Mouse (Mus musculus) T-cell, adult 2 months (primary cell): ENCODE results near the gene Myh9.

Experiments used
- DNase-seq: peaks from one replicate; pipeline ENCODE4 v3.0.0; 2022; ENCODE audit warnings: low spot score

The Myh9 gene

GRCm38 (mm10) chr15:77828242-77828641 is 13.7 kb downstream of the Myh9 start:
- DNase-seq = no peak

DNA sequence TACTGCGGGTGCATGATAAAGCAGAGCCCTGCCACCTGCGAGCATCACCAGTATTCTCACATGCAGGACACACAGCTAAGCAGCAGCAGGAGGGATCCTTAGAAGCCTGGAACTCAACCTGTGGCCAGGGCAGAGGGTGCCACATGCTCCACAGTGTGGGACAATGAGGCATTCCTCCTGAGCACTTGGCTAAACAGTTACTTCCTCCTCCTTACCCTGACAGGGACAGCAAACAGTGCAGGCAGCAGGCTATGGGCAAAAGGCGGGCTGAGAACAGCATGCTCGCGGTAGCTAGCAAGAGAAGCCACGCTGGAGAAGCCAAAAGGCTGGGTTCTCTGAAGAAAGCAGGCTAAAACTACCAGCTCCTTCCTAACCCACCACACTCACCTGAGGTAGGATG is 14.2 kb downstream of the Myh9 start:
- no peak for DNase-seq

DNA sequence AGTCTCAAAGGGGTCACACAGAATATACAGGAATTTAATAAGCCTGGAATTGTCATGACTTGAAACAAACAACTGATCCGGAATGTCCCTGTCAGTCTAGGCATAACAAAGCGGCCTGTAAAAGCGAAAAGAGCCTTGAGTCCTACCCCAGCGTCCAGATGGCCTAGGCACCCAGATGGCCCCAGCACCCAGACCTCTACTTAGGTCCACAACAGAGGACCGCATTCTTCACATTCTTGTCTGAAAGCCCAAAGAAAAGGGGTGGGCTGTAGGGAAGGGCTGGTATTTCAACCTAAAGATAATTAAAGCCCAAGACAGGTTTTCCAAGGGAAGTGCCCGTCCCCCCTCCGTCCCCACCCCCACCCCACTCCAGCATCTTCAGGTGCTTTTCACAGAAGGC is 14.6 kb downstream of the Myh9 start:
- no peak for DNase-seq

GRCm38 (mm10) chr15:77825382-77825781 is 16.6 kb downstream of the Myh9 start:
- no peak for DNase-seq

GRCm38 (mm10) chr15:77824321-77824720 is 17.7 kb downstream of the Myh9 start:
- DNase-seq = no peak

GRCm38 (mm10) chr15:77823634-77824033 is 18.3 kb downstream of the Myh9 start:
- DNase-seq = no peak

- no peak for DNase-seq
These were observed 18.8 kb downstream of the Myh9 start for GRCm38 (mm10) chr15:77823196-77823595.

DNA sequence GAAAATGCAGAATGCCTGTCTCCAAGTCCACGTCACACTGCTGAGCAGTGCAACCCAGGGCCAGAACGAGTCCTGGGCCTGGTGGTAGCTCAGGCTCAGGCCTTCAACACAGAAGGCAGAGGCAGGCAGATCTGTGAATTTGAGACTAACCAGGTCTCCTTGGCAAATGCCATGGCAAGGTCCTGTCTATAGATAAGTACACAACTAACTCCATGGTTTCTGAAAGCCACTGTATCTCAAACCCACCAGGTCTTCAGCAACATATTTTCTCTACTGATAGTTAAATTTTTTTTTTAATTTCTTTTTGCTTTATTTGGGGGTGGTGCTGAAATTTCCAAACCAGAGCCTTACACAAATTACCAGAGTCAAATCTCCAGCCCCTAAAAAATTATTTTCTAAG is 19.3 kb downstream of the Myh9 start:
- no peak for DNase-seq

DNA sequence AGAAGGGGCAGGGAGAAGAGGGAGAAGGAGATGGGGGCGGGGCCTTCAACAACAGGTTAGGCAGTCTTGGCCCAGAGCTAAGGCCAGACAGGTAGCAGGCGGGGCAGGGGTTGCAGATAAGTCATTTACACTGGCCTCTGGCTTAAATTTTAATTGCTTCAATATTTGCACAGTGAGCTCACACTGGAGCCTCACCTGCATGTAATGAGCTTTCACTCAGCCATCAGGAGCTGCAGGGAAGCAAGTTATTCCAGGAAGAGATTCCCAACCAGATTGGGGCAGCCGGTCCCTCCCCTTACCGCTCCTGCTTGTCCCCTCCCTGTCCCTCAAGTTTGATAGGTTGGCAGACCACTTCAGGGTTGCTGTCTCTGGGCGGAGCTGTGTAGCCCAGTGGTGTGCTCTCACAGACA is 19.9 kb downstream of the Myh9 start:
- DNase-seq = no peak

- DNase-seq = no peak
These were observed 20.6 kb downstream of the Myh9 start for GRCm38 (mm10) chr15:77821424-77821823.

GRCm38 (mm10) chr15:77820480-77821163 is 21.4 kb downstream of the Myh9 start:
- DNase-seq = no peak

DNA sequence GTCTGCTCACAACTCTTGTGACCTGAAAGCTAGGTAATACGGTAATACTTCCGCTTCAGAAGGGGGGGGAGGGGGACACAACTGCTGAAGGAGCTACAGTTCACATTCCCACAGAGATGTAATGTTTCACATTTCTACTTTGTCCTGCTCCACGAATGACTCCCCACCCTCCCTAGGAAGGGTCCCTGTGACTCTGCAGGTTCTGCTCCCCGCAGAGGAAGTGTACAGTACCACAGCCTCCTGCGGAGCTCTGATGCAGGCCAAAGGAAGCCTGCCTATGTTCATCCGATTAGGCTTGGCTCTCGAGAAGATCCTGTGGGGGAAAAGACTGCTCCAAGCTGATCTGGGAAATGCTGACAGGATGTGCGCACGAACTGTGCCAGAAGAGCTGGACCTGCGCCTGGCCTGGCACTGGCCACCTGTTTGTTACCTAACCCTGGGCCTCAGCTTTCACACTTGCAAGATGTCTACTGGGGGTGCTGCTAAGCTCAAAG is 22.0 kb downstream of the Myh9 start:
- peak; percentile 75 for DNase-seq

DNA sequence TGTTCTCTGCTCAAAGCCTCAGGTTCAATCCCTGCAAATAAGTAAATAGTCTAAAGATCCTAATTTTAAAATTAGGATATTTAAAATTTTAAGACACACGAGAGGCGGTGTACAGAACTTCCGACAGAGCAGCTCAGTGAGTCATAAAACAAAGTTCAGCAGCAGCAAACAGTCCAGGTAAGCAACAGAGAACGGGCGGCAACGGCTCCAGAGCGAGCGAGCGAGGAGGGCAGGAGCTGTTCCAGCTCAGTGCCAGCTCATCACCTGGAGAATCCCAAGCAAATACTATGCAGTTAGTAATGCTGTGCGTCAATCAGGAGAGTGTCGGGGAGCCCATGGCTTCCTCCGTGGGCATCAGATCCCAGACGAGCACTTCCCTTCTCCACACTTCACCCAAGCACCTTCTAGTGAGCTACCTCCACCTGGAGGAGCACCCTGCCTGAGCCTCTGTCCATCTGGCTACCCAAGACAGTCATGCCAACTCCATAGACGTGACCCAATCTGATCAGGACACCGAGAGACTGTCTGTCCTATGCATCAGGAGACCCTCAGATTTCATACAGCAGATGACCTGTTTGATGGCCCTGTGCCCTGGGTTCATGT is 23.3 kb downstream of the Myh9 start:
- no peak for DNase-seq

DNA sequence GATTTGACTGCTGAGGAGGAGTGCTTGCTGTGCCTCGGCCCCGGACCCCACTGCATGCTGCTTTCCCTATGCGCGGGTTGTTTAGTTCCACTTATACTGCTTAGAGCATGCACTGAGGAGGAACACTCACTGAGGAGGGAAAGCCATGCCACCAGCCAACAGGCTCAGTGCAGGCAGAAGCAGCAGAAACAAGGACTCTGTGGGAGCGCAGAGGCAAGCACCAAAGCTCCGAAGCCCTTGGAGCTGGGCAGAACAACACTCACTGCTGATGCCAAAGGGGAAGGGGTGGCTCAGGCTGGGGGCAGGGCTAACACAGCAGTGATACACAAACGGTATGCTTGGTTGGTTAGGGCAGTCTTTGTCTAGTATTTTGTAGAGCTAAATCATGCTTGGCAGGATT is 24.6 kb downstream of the Myh9 start:
- no peak for DNase-seq

- DNase-seq = peak; percentile 64
These were observed 25.4 kb downstream of the Myh9 start for GRCm38 (mm10) chr15:77816601-77816950.

GRCm38 (mm10) chr15:77815867-77816600 is 25.9 kb downstream of the Myh9 start:
- peak; percentile 51 for DNase-seq

DNA sequence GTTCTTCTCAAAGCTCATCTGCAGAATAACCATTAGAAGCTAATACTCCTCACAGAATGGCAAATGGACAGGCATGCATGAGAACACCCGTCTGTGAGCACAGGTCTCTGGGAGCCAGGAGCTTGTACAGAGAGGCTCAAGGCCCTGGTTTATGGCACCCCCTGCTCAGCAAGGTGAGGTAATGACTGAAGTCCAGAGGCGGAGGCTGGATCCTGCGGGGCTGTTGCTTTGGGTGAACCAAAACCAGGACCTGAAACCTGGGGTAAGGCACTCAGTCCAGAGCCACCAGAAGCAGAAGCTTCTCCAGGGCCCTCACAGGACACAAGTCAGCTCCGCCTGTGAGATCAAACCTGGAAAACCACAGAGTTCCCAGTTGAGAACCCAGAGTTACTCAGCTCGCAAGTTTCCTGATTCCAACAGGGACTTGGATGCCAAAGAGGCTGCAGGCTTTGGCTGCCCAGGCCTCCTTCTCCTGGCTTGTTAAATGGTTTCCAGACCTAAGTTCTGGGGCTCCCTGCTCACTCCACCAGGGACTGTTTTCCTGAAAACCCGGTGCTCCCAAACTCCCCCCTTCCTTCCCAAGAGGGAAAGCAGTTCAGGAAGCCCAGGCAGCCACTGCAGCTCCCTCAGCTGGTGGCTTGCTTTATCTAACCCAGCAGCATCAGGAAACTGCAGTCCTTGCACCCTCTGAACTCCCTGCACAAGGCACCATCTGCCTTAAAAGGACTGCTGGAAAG is 28.2 kb downstream of the Myh9 start:
- no peak for DNase-seq

- DNase-seq = no peak
These were observed 29.4 kb downstream of the Myh9 start for GRCm38 (mm10) chr15:77812578-77812977.

DNA sequence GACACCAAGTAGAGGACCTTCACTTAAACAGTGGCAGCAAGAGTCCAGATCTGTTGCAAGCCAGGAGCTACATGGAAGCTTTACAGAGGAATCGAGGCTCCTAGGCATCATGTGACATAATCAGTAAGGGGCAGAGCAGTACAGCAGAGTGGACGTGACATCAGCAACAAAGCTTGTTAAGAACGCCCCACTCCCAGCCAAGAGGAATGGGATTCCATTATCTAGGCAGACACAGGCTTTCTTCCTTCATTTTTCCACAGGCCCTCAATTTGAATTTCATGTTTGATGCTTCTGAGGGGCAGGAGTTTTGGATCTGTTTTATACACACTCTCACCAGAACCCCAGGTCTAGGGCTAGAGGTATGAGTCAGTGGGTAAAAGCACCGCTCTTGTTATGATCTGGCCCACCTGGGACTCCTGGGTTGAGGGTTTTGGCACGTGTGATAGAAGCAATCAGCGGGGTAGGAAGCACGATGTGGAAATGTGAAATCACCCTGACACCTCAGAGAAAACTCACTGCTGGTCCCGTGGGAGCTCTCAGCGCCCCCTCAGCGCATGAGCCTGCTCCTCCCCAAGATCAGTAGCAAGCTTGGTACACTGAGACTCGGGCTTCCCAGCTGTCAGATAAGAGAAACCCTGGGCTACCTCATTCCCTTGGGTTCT is 30.7 kb downstream of the Myh9 start:
- DNase-seq = peak; percentile 54

DNA sequence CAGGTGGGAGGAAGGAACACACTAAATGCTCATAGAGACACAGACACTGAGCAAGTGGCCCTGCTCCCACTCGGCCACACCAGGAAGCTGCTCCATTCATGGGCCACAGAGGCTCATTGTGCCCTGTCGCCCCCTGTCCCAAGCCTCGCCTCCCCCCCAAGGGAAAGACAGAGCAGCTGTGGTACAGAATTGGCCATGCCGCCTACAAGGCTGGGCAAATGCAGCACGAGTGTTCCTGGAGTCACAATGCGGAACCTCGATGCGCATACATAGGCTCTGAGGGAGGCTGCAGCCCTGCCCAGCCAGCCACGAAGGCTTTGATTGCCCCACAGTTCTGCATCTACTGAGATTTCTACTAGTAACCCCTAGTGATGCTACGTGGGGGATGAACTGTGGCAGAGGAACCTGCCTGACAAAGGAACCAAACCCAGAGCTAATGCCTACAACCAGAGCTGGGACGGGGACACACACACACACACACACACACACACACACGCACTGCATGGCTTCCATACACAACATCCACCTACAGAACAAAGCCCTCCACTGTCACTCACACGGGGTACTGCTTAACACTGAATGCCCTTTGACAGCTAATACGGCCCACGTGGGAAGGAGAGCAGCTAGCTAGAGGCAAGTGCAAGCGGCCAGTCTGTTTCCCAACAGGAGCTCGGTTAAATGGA is 31.4 kb downstream of the Myh9 start:
- peak; percentile 60 for DNase-seq

- no peak for DNase-seq
These were observed 32.5 kb downstream of the Myh9 start for GRCm38 (mm10) chr15:77809434-77809833.

GRCm38 (mm10) chr15:77807264-77807585 is 34.8 kb downstream of the Myh9 start:
- DNase-seq = peak; percentile 66
